Mouse (Mus musculus): ENCODE data around the gene Gm1673.

Gm1673 gene

GRCm38 (mm10) chr5:33997051-33997741 is 14.0 kb downstream of the Gm1673 start:
- DNase-seq (ENCODE audit: low spot score in 2 of 2) = no peak

GRCm38 (mm10) chr5:33997829-33998504 is 14.7 kb downstream of the Gm1673 start:
- DNase-seq (ENCODE audit: low spot score in 2 of 2) = no peak

GRCm38 (mm10) chr5:33998505-33998877 is 15.3 kb downstream of the Gm1673 start:
- no peak for DNase-seq (ENCODE audit: low spot score in 2 of 2)

GRCm38 (mm10) chr5:33999466-34000090 is 16.3 kb downstream of the Gm1673 start:
- DNase-seq (ENCODE audit: low spot score in 2 of 2) = no peak

- DNase-seq (ENCODE audit: low spot score in 2 of 2) = no peak
These were observed 17.6 kb downstream of the Gm1673 start for GRCm38 (mm10) chr5:34000809-34001208.

GRCm38 (mm10) chr5:34001401-34001800 is 18.2 kb downstream of the Gm1673 start:
- DNase-seq (ENCODE audit: low spot score in 2 of 2) = no peak

GRCm38 (mm10) chr5:34002636-34003035 is 19.4 kb downstream of the Gm1673 start:
- no peak for DNase-seq (ENCODE audit: low spot score in 2 of 2)

- no peak for DNase-seq (ENCODE audit: low spot score in 2 of 2)
These were observed 21.4 kb downstream of the Gm1673 start for GRCm38 (mm10) chr5:34004618-34005017.

- DNase-seq (ENCODE audit: low spot score in 2 of 2) = no peak
These were observed 23.6 kb downstream of the Gm1673 start for GRCm38 (mm10) chr5:34006832-34007231.

GRCm38 (mm10) chr5:34007392-34007941 is 24.2 kb downstream of the Gm1673 start:
- no peak for DNase-seq (ENCODE audit: low spot score in 2 of 2)

GRCm38 (mm10) chr5:34014652-34015051 is 31.4 kb downstream of the Gm1673 start:
- no peak for DNase-seq (ENCODE audit: low spot score in 2 of 2)

GRCm38 (mm10) chr5:34018968-34019367 is 35.7 kb downstream of the Gm1673 start:
- no peak for DNase-seq (ENCODE audit: low spot score in 2 of 2)

- DNase-seq (ENCODE audit: low spot score in 2 of 2) = no peak
These were observed 46.9 kb downstream of the Gm1673 start for GRCm38 (mm10) chr5:34030101-34030500.

- no peak for DNase-seq (ENCODE audit: low spot score in 2 of 2)
These were observed 47.8 kb downstream of the Gm1673 start for GRCm38 (mm10) chr5:34031022-34031421.

GRCm38 (mm10) chr5:34032520-34032919 is 49.3 kb downstream of the Gm1673 start:
- DNase-seq (ENCODE audit: low spot score in 2 of 2) = no peak

Measured in spleen, postnatal 14 days (tissue).